Mouse (Mus musculus) ES-Bruce4 (cell line): ENCODE results near the gene Clybl. TPM values are rescaled to one million over a fixed set of nuclear protein-coding genes. Genes with fewer than 3 reads are reported as not detected.

Experiments
- H3K27ac ChIP-seq: 2 replicates; pipeline ENCODE4 v1.5.1; 2012; ENCODE audit warnings: low read length, inconsistent platforms; ENCODE audit not compliant: insufficient read depth
- H3K27me3 ChIP-seq: 2 replicates; pipeline ENCODE4 v1.6.1; 2012; ENCODE audit warnings: mild to moderate bottlenecking, low read length, inconsistent platforms; ENCODE audit not compliant: control insufficient read depth, poor library complexity, insufficient read depth, severe bottlenecking
- H3K36me3 ChIP-seq: 2 replicates; pipeline ENCODE4 v1.6.1; 2012; ENCODE audit warnings: inconsistent platforms, mild to moderate bottlenecking, low read length, moderate library complexity; ENCODE audit not compliant: control insufficient read depth, poor library complexity, insufficient read depth, severe bottlenecking
- H3K4me1 ChIP-seq: one replicate; pipeline ENCODE4 v1.8.1; 2011; ENCODE audit warnings: low read length; ENCODE audit not compliant: control insufficient read depth, insufficient read depth
- H3K4me3 ChIP-seq: 2 replicates; pipeline ENCODE4 v1.5.1; 2011; ENCODE audit warnings: low read depth, mild to moderate bottlenecking, low read length
- H3K9ac ChIP-seq: 2 replicates; pipeline ENCODE4 v1.6.1; 2012; ENCODE audit warnings: low read depth, mild to moderate bottlenecking, inconsistent platforms; ENCODE audit not compliant: poor library complexity, severe bottlenecking
- H3K9me3 ChIP-seq: replicated peaks from 2 replicates; pipeline ENCODE4 v1.6.1; 2012; ENCODE audit warnings: mild to moderate bottlenecking, low read length, inconsistent platforms; ENCODE audit not compliant: control insufficient read depth, poor library complexity, insufficient read depth, severe bottlenecking
- CTCF ChIP-seq: IDR thresholded peaks from one replicate; pipeline ENCODE4 v1.8.1; 2011; ENCODE audit warnings: low read depth, low read length
- EP300 ChIP-seq: IDR thresholded peaks from 2 replicates; pipeline ENCODE4 v1.6.1; 2011; ENCODE audit warnings: low read depth, low read length; ENCODE audit not compliant: insufficient read depth
- POLR2A ChIP-seq: IDR thresholded peaks from one replicate; pipeline ENCODE4 v1.8.1; 2011; ENCODE audit warnings: low read length; ENCODE audit not compliant: insufficient read depth
- polyA plus RNA-seq: library from polyadenylated mRNA; stranded (reverse); fragments of >200 nt; gene quantifications from 2 replicates; pipeline ENCODE4 v1.2.4, GENCODE M21; 2011; ENCODE audit warnings: low read depth; ENCODE audit not compliant: missing spikeins, insufficient read depth, insufficient read length

The Clybl gene
- polyA plus RNA-seq, 1 experiment: 36.7 TPM

GRCm38 (mm10) chr14:122246919-122247859 is 65.7 kb downstream of the Clybl start:
- Histone ChIP-seq H3K27me3 (no peaks in the 10 kb centered on the region), H3K27ac (no peak overlapping the region), H3K4me1 (no peaks in the 10 kb centered on the region), H3K4me3 (no peak overlapping the region), H3K9me3 (no peaks in the 10 kb centered on the region), H3K9ac (no peak overlapping the region), H3K36me3 (no peaks in the 10 kb centered on the region)
- TF ChIP-seq CTCF (no peak), POLR2A (no peak), EP300 (no peak)

GRCm38 (mm10) chr14:122249123-122249522 is 67.6 kb downstream of the Clybl start:
- TF ChIP-seq POLR2A (no peak), CTCF (peak; percentile 69)
- H3K4me3 ChIP-seq: no peak overlapping the region
- H3K27ac ChIP-seq: no peak overlapping the region
- H3K36me3 ChIP-seq: no peaks in the 10 kb centered on the region
- no peaks in the 10 kb centered on the region for H3K27me3 ChIP-seq
- no peaks in the 10 kb centered on the region for H3K9me3 ChIP-seq
- H3K4me1 ChIP-seq: no peaks in the 10 kb centered on the region
- H3K9ac ChIP-seq: no peak overlapping the region

- no peaks in the 10 kb centered on the region for H3K36me3 ChIP-seq
- no peak overlapping the region for H3K4me3 ChIP-seq
- no peaks in the 10 kb centered on the region for H3K4me1 ChIP-seq
These were observed 69.8 kb downstream of the Clybl start for GRCm38 (mm10) chr14:122251346-122251745.

GRCm38 (mm10) chr14:122255562-122256260 is 74.2 kb downstream of the Clybl start:
- H3K27ac ChIP-seq: peak overlapping the region; percentile 68
- 0 out of 2 replicates have a peak overlapping the region, but pooled peaks have one; percentile 24 for H3K4me3 ChIP-seq
- peak; percentile 99 for TF ChIP-seq EP300
- TF ChIP-seq CTCF: no peak
- no peaks in the 10 kb centered on the region for H3K27me3 ChIP-seq
- H3K9ac ChIP-seq: no peak overlapping the region
- H3K36me3 ChIP-seq: no peaks in the 10 kb centered on the region
- peaks cover 4% of the 10 kb centered on the region for H3K4me1 ChIP-seq
- H3K9me3 ChIP-seq: no peaks in the 10 kb centered on the region

More at GRCm38 (mm10) chr14:122251346-122251745, 69.8 kb downstream of the Clybl start:
- no peaks in the 10 kb centered on the region for H3K9me3 ChIP-seq
- no peak overlapping the region for H3K9ac ChIP-seq
- no peak overlapping the region for H3K27ac ChIP-seq
- no peaks in the 10 kb centered on the region for H3K27me3 ChIP-seq
- TF ChIP-seq EP300 (no peak), POLR2A (no peak), CTCF (no peak)

GRCm38 (mm10) chr14:122256261-122256634 is 74.7 kb downstream of the Clybl start:
- no peaks in the 10 kb centered on the region for H3K27me3 ChIP-seq

GRCm38 (mm10) chr14:122258297-122258696 is 76.8 kb downstream of the Clybl start:
- no peak overlapping the region for H3K9ac ChIP-seq
- H3K4me3 ChIP-seq: no peak overlapping the region
- H3K36me3 ChIP-seq: no peaks in the 10 kb centered on the region
- no peaks in the 10 kb centered on the region for H3K9me3 ChIP-seq
- H3K27me3 ChIP-seq: 0 out of 2 replicates have a peak, but pooled peaks cover 1% of the 10 kb centered on the region
- no peak for TF ChIP-seq POLR2A
- TF ChIP-seq EP300: no peak
- 0 out of 2 replicates have a peak overlapping the region, but pooled peaks have one; percentile 51 for H3K27ac ChIP-seq
- peaks cover 11% of the 10 kb centered on the region for H3K4me1 ChIP-seq

More at GRCm38 (mm10) chr14:122256261-122256634, 74.7 kb downstream of the Clybl start:
- no peaks in the 10 kb centered on the region for H3K9me3 ChIP-seq
- no peak overlapping the region for H3K4me3 ChIP-seq
- peaks cover 4% of the 10 kb centered on the region for H3K4me1 ChIP-seq
- TF ChIP-seq CTCF: no peak
- no peak for TF ChIP-seq POLR2A
- TF ChIP-seq EP300: no peak
- no peak overlapping the region for H3K9ac ChIP-seq
- H3K27ac ChIP-seq: peak overlapping the region; percentile 68
- H3K36me3 ChIP-seq: no peaks in the 10 kb centered on the region
